Mouse (Mus musculus): ENCODE measurements around the gene Ncaph2. TPM values are rescaled to one million over a fixed set of nuclear protein-coding genes. Genes with fewer than 3 reads are reported as not detected.

Ncaph2 gene
- total and polyA plus RNA-seq, 2 experiments: 26.9 to 63.9 TPM

DNA sequence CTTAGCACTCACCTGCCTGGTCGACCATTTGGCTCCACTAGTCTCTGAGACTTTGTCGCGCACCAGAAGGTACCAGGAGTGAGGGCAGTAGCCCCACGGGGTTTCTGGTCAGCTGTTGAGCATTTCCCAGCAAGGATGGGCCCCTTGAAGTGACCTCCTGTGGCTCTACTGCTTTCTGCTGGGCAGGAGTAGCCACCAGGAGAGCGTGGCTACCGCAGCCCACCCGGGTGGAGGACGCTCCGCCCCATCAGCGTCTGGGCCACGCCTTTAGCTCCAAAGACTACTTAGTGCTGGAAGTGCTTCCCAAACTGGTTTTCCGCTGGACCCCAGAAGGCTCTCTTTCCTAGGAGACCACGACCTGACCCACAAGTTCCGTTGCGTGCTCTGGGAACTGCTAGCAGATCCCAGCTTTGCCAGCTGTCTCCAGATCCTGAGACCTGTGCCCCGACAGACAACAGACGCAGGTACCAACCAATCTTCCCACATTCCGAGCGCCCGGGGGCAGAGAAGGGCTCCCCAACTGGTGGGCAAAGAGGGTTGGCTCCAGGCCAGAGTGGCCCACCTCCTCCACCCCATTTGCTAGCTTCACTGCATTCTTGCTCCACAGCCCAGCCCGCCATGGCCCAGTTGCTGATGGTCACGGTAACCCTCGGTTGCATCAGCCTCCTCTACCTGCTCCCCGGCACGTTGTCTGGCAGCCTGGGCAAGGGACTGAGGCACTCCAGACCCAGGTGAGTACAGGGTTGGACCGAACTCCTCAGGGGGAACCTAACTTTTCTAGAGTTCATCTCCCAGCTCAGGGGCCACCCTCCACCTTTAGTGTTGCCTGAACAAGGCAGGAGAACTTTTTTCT is 32.6 kb upstream of the Ncaph2 start, which contains the start of gene Adm2:
Adm2 (plus strand) TSS at position 51 of the 853 bp plus-strand sequence.
- H3K4me1 ChIP-seq (ENCODE audit: control insufficient read depth, insufficient read depth, low read length): no peaks in the 10 kb centered on the region
- no peak for DNase-seq (ENCODE audit: extremely low read depth, low read depth, low spot score)
- H3K27ac ChIP-seq (replicated peaks; ENCODE audit: insufficient read depth, low read depth, low read length): no peak within 1 kb of the TSS
- 12% methylated on average over 26 of the region's 26 CpGs for WGBS
- no peak for TF ChIP-seq CTCF (IDR thresholded peaks at IDR 0.05; ENCODE audit: low read depth, low read length)
- H3K79me2 ChIP-seq (ENCODE audit: control insufficient read depth, insufficient read depth, low read length): no peaks in the 10 kb centered on the region
- no peak within 1 kb of the TSS for H3K4me3 ChIP-seq (ENCODE audit: insufficient read depth, low read depth, low read length)
- no peaks in the 10 kb centered on the region for H3K36me3 ChIP-seq (ENCODE audit: control insufficient read depth, insufficient read depth, low read length)
- H3K27me3 ChIP-seq (ENCODE audit: control insufficient read depth, insufficient read depth, low read length): peaks cover 7% of the 10 kb centered on the region; the same call in 1 of the 2 replicates
- H3K9ac ChIP-seq (ENCODE audit: low read depth, low read length): no peak within 1 kb of the TSS

DNA sequence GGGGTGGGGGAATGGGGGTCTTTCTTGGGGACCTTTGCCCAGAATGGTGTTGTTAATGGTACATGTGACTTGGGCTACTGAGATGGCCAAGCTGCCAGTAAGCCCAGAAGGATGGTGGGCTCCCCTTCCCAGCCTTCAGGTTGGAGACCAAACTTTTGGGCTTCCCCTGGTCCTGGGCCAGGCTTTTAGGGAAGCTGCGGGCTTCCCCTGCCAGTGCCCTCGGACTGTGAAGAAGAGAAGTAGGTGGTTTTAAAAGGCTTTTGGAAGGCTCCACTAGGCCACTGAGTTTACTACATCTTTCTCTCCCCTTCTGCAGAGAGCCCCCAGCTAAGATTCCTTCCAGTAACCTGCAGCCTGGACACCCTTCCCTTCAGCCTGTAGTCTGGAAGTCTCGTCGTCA is 31.9 kb upstream of the Ncaph2 start:
- H3K27me3 ChIP-seq (ENCODE audit: control insufficient read depth, insufficient read depth, low read length): peaks cover 7% of the 10 kb centered on the region; the same call in 1 of the 2 replicates
- no peaks in the 10 kb centered on the region for H3K36me3 ChIP-seq (ENCODE audit: control insufficient read depth, insufficient read depth, low read length)
- DNase-seq (ENCODE audit: extremely low read depth, low read depth, low spot score): no peak
- no peaks in the 10 kb centered on the region for H3K79me2 ChIP-seq (ENCODE audit: control insufficient read depth, insufficient read depth, low read length)
- 81% methylated on average over 4 of the region's 4 CpGs for WGBS
- no peak for TF ChIP-seq POLR2A (IDR thresholded peaks at IDR 0.05; ENCODE audit: extremely low read depth, insufficient read depth, low read length)
- no peak for TF ChIP-seq CTCF (IDR thresholded peaks at IDR 0.05; ENCODE audit: low read depth, low read length)
- H3K4me3 ChIP-seq (ENCODE audit: insufficient read depth, low read depth, low read length): no peak overlapping the region
- H3K9ac ChIP-seq (ENCODE audit: low read depth, low read length): no peak overlapping the region
- no peaks in the 10 kb centered on the region for H3K4me1 ChIP-seq (ENCODE audit: control insufficient read depth, insufficient read depth, low read length)
- H3K27ac ChIP-seq (replicated peaks; ENCODE audit: insufficient read depth, low read depth, low read length): no peak overlapping the region

GRCm38 (mm10) chr15:89326441-89326840 is 29.1 kb upstream of the Ncaph2 start:
- H3K9ac ChIP-seq (ENCODE audit: low read depth, low read length): no peak overlapping the region
- DNase-seq (ENCODE audit: extremely low read depth, low read depth, low spot score): no peak
- H3K27ac ChIP-seq (replicated peaks; ENCODE audit: insufficient read depth, low read depth, low read length): no peak overlapping the region
- H3K79me2 ChIP-seq (ENCODE audit: control insufficient read depth, insufficient read depth, low read length): no peaks in the 10 kb centered on the region
- H3K27me3 ChIP-seq (ENCODE audit: control insufficient read depth, insufficient read depth, low read length): peaks cover 5% of the 10 kb centered on the region; the same call in 1 of the 2 replicates
- no peaks in the 10 kb centered on the region for H3K4me1 ChIP-seq (ENCODE audit: control insufficient read depth, insufficient read depth, low read length)
- no peak for TF ChIP-seq POLR2A (IDR thresholded peaks at IDR 0.05; ENCODE audit: extremely low read depth, insufficient read depth, low read length)
- TF ChIP-seq CTCF (IDR thresholded peaks at IDR 0.05; ENCODE audit: low read depth, low read length): no peak
- 73% methylated on average over 5 of the region's 5 CpGs for WGBS
- H3K4me3 ChIP-seq (ENCODE audit: insufficient read depth, low read depth, low read length): no peak overlapping the region
- H3K36me3 ChIP-seq (ENCODE audit: control insufficient read depth, insufficient read depth, low read length): no peaks in the 10 kb centered on the region

DNA sequence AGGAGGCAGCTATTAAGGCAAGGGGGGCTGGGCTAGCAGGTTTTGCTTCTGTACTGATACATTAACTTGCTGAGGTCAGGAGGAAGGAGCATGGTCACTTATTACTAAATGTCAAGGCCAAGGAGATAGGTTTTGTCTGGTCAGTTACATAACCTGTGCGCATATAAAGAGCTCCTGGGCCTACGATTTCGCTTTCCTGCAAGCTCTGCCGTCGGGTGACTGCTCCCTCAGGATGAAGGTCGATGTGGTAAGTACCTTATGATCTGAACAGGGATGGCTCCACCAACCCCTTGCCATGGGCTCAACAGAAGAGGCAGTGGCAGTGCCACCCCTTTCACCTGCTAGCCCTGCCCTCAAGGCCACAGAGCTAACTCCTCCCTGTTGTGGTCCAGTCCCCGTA is 21.2 kb upstream of the Ncaph2 start, which contains the start of gene Miox:
Miox (plus strand) TSS at position 128 of the 400 bp plus-strand sequence.
- DNase-seq (ENCODE audit: extremely low read depth, low read depth, low spot score): no peak
- H3K36me3 ChIP-seq (ENCODE audit: control insufficient read depth, insufficient read depth, low read length): no peaks in the 10 kb centered on the region
- 77% methylated on average over 7 of the region's 7 CpGs for WGBS
- H3K27me3 ChIP-seq (ENCODE audit: control insufficient read depth, insufficient read depth, low read length): no peaks in the 10 kb centered on the region
- H3K4me3 ChIP-seq (ENCODE audit: insufficient read depth, low read depth, low read length): no peak within 1 kb of the TSS
- no peak for TF ChIP-seq POLR2A (IDR thresholded peaks at IDR 0.05; ENCODE audit: extremely low read depth, insufficient read depth, low read length)
- no peaks in the 10 kb centered on the region for H3K79me2 ChIP-seq (ENCODE audit: control insufficient read depth, insufficient read depth, low read length)
- no peak within 1 kb of the TSS for H3K27ac ChIP-seq (replicated peaks; ENCODE audit: insufficient read depth, low read depth, low read length)
- no peak within 1 kb of the TSS for H3K9ac ChIP-seq (ENCODE audit: low read depth, low read length)
- H3K4me1 ChIP-seq (ENCODE audit: control insufficient read depth, insufficient read depth, low read length): no peaks in the 10 kb centered on the region

DNA sequence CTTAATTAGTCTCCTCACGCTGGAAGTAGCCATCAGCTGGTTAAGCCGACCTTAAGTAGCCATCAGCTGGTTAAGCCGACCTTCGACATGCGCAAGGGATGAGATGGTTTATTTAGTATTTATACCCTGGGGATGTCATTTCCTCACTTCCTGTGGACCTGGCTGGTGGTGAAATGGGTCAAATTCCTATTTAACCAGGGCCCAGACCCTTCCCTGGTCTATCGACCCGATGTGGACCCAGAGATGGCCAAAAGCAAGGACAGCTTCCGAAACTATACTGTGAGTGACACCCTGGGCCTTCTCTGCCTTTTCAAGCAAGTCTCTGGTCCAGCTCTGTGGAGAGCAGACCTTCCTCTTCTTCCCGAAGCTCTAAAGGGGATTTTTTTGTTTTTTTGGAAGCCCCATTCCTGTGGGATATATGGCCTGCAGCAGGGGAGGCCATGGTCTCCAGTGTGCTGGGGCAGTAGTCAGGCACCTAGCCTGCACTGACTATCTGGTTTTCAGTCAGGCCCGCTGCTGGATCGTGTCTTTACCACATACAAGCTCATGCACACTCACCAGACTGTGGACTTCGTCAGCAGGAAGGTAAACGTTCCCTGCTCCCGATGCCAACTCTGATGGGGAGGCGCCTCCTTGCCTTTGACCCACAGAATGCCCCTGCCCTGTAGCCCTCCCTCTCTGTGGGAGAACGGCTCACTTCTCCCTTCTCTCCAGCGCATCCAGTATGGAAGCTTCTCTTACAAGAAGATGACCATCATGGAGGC is 20.6 kb upstream of the Ncaph2 start:
- Histone ChIP-seq H3K4me3 (ENCODE audit: insufficient read depth, low read depth, low read length) (no peak overlapping the region), H3K9ac (ENCODE audit: low read depth, low read length) (no peak overlapping the region)

More for the DNA sequence above, 20.6 kb upstream of the Ncaph2 start:
- no peak for DNase-seq (ENCODE audit: extremely low read depth, low read depth, low spot score)
- Histone ChIP-seq H3K27ac (replicated peaks; ENCODE audit: insufficient read depth, low read depth, low read length) (no peak overlapping the region), H3K4me1 (ENCODE audit: control insufficient read depth, insufficient read depth, low read length) (no peaks in the 10 kb centered on the region), H3K79me2 (ENCODE audit: control insufficient read depth, insufficient read depth, low read length) (no peaks in the 10 kb centered on the region), H3K36me3 (ENCODE audit: control insufficient read depth, insufficient read depth, low read length) (no peaks in the 10 kb centered on the region), H3K27me3 (ENCODE audit: control insufficient read depth, insufficient read depth, low read length) (no peaks in the 10 kb centered on the region)
- TF ChIP-seq CTCF (IDR thresholded peaks at IDR 0.05; ENCODE audit: low read depth, low read length): no peak
- WGBS: 40% methylated on average over 17 of the region's 17 CpGs
